Mouse (Mus musculus): ENCODE measurements around the gene Runx1. TPM values are rescaled to one million over a fixed set of nuclear protein-coding genes. Genes with fewer than 3 reads are reported as not detected.

Gene Runx1
- total and polyA plus RNA-seq, 2 experiments from 2014 or later: 1.3 to 2.2 TPM

GRCm38 (mm10) chr16:92827663-92828307 is 1.8 kb upstream of the Runx1 start:
- Histone ChIP-seq H3K9ac (replicated peaks; ENCODE audit: low read length) (no peak overlapping the region), H3K27ac (no peak overlapping the region), H3K9me3 (ENCODE audit: low read length) (no peaks in the 10 kb centered on the region), H3K4me1 (ENCODE audit: insufficient read depth, low read length) (peaks cover 9% of the 10 kb centered on the region; the same call in 1 of the 2 replicates), H3K27me3 (ENCODE audit: insufficient read depth, low read length) (no peaks in the 10 kb centered on the region), H3K4me2 (ENCODE audit: low read depth, low read length) (no peak overlapping the region), H3K4me3 (ENCODE audit: low read length) (no peak overlapping the region), H3K36me3 (ENCODE audit: insufficient read depth, low read length) (no peaks in the 10 kb centered on the region)
- DNase-seq (ENCODE audit: low spot score) (no peak), ATAC-seq (no peak)
- WGBS: 63% methylated on average over 7 of the region's 7 CpGs
- TF ChIP-seq CTCF (IDR thresholded peaks at IDR 0.05; ENCODE audit: low read depth): peak; percentile 35; the same call in 1 of the 2 replicates

- H3K27me3 ChIP-seq (ENCODE audit: insufficient read depth, low read length): no peaks in the 10 kb centered on the region
- DNase-seq (ENCODE audit: low spot score) (no peak), ATAC-seq (no peak)
- no peak overlapping the region for H3K27ac ChIP-seq
- no peak overlapping the region for H3K4me2 ChIP-seq (ENCODE audit: low read depth, low read length)
- no peak overlapping the region for H3K9ac ChIP-seq (replicated peaks; ENCODE audit: low read length)
- no peaks in the 10 kb centered on the region for H3K36me3 ChIP-seq (ENCODE audit: insufficient read depth, low read length)
- H3K9me3 ChIP-seq (ENCODE audit: low read length): no peaks in the 10 kb centered on the region
- no peak for TF ChIP-seq CTCF (IDR thresholded peaks at IDR 0.05; ENCODE audit: low read depth)
- 83% methylated on average over 6 of the region's 6 CpGs for WGBS
- H3K4me1 ChIP-seq (ENCODE audit: insufficient read depth, low read length): peaks cover 9% of the 10 kb centered on the region; the same call in 1 of the 2 replicates
- no peak overlapping the region for H3K4me3 ChIP-seq (ENCODE audit: low read length)
These were observed 734 bp upstream of the Runx1 start for GRCm38 (mm10) chr16:92826683-92827082.

GRCm38 (mm10) chr16:92825204-92825843 is 625 bp downstream of the Runx1 start:
- no peak overlapping the region for H3K4me2 ChIP-seq (ENCODE audit: low read depth, low read length)
- no peaks in the 10 kb centered on the region for H3K9me3 ChIP-seq (ENCODE audit: low read length)
- no peak overlapping the region for H3K27ac ChIP-seq
- 87% methylated on average over 18 of the region's 18 CpGs for WGBS
- no peak for ATAC-seq
- no peaks in the 10 kb centered on the region for H3K27me3 ChIP-seq (ENCODE audit: insufficient read depth, low read length)
- H3K9ac ChIP-seq (replicated peaks; ENCODE audit: low read length): no peak overlapping the region
- H3K4me1 ChIP-seq (ENCODE audit: insufficient read depth, low read length): peaks cover 3% of the 10 kb centered on the region; the same call in 1 of the 2 replicates
- DNase-seq (ENCODE audit: low spot score): no peak
- no peak overlapping the region for H3K4me3 ChIP-seq (ENCODE audit: low read length)
- H3K36me3 ChIP-seq (ENCODE audit: insufficient read depth, low read length): no peaks in the 10 kb centered on the region
- TF ChIP-seq CTCF (IDR thresholded peaks at IDR 0.05; ENCODE audit: low read depth): no peak

GRCm38 (mm10) chr16:92824723-92825203 is 1.2 kb downstream of the Runx1 start:
- no peak overlapping the region for H3K27ac ChIP-seq
- H3K4me3 ChIP-seq (ENCODE audit: low read length): no peak overlapping the region
- H3K27me3 ChIP-seq (ENCODE audit: insufficient read depth, low read length): no peaks in the 10 kb centered on the region
- no peak for ATAC-seq
- no peak overlapping the region for H3K4me2 ChIP-seq (ENCODE audit: low read depth, low read length)
- no peak overlapping the region for H3K9ac ChIP-seq (replicated peaks; ENCODE audit: low read length)
- H3K4me1 ChIP-seq (ENCODE audit: insufficient read depth, low read length): no peaks in the 10 kb centered on the region; the same call in 1 of the 2 replicates
- no peak for DNase-seq (ENCODE audit: low spot score)
- WGBS: 82% methylated on average over 9 of the region's 9 CpGs
- no peaks in the 10 kb centered on the region for H3K9me3 ChIP-seq (ENCODE audit: low read length)
- no peaks in the 10 kb centered on the region for H3K36me3 ChIP-seq (ENCODE audit: insufficient read depth, low read length)
- TF ChIP-seq CTCF (IDR thresholded peaks at IDR 0.05; ENCODE audit: low read depth): no peak

- H3K4me1 ChIP-seq (ENCODE audit: insufficient read depth, low read length): no peaks in the 10 kb centered on the region; the same call in 1 of the 2 replicates
- no peaks in the 10 kb centered on the region for H3K36me3 ChIP-seq (ENCODE audit: insufficient read depth, low read length)
- no peak overlapping the region for H3K4me2 ChIP-seq (ENCODE audit: low read depth, low read length)
- H3K9me3 ChIP-seq (ENCODE audit: low read length): no peaks in the 10 kb centered on the region
- H3K4me3 ChIP-seq (ENCODE audit: low read length): no peak overlapping the region
- H3K27me3 ChIP-seq (ENCODE audit: insufficient read depth, low read length): no peaks in the 10 kb centered on the region
- no peak overlapping the region for H3K9ac ChIP-seq (replicated peaks; ENCODE audit: low read length)
- no peak for DNase-seq (ENCODE audit: low spot score)
- no peak overlapping the region for H3K27ac ChIP-seq
- TF ChIP-seq CTCF (IDR thresholded peaks at IDR 0.05; ENCODE audit: low read depth): no peak
- 71% methylated on average over 6 of the region's 6 CpGs for WGBS
- no peak for ATAC-seq
These were observed 1.8 kb downstream of the Runx1 start for GRCm38 (mm10) chr16:92824003-92824722.

- no peaks in the 10 kb centered on the region for H3K27me3 ChIP-seq (ENCODE audit: insufficient read depth, low read length)
- no peak for TF ChIP-seq CTCF (IDR thresholded peaks at IDR 0.05; ENCODE audit: low read depth)
- peak; percentile 35 for DNase-seq (ENCODE audit: low spot score)
- H3K9ac ChIP-seq (replicated peaks; ENCODE audit: low read length): no peak overlapping the region
- no peak overlapping the region for H3K4me2 ChIP-seq (ENCODE audit: low read depth, low read length)
- no peaks in the 10 kb centered on the region; the same call in 1 of the 2 replicates for H3K4me1 ChIP-seq (ENCODE audit: insufficient read depth, low read length)
- no peaks in the 10 kb centered on the region for H3K9me3 ChIP-seq (ENCODE audit: low read length)
- ATAC-seq: peak; percentile 21; the same call in 1 of the 2 replicates
- no peak overlapping the region for H3K27ac ChIP-seq
- no peak overlapping the region for H3K4me3 ChIP-seq (ENCODE audit: low read length)
- 37% methylated on average over 5 of the region's 5 CpGs for WGBS
- no peaks in the 10 kb centered on the region for H3K36me3 ChIP-seq (ENCODE audit: insufficient read depth, low read length)
These were observed 2.5 kb downstream of the Runx1 start for GRCm38 (mm10) chr16:92823381-92823862.
